Mouse (Mus musculus): ENCODE measurements at regions not wholly inside any gene's neighbourhood (a gene's known extent, or its start where the extent isn't known, plus 50 kb on each side); places are given as distances from the start of the nearest gene placed in this dataset.

DNA sequence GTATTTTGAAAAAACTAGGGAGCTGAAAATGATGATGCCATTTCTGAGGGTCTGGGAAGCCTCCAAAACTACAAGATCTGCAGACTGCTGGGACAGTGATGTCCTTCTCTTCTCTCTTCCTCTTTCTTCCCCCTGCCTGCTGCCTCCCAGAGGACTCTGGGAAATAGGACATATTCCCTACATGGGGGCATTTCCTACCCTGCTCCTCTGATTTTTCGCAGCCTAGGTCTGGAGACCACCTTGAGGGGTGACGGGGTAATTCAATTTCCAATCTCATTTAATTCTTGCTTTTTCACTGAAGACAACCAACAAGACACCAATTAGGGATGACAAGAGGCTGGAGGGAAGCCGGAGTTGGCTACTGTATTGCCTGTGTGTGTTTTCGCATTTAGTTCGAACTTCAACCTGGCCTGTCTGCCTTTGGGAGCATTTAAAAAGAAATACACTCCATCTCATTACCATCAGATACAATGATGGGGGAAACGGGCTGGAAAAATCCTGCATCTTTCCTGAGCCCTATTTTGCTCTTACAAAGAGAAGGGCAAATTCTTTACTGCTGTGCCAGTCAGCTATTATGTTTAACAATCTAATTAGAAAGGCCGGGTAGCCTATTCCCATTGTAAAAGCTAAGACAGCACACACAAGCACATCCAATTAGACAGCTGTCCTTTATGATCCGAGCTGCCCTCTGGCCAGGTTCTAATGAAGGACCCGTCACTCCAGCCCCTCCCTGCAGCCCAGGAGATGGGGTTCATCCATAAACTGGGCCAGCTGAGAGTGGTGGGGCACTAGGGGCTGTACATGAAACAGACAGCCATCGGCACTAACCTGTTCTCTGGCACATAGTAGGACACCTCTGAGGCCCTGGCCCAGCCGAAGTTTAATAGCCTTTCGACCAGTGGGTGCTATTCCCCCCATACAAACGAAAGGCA is 505.0 kb downstream of the 1700129C05Rik start:
- Histone ChIP-seq H3K9ac (ENCODE audit: low read depth, low read length) (no peak overlapping the region), H3K4me2 (ENCODE audit: low read length) (no peak overlapping the region), H3K4me3 (replicated peaks; ENCODE audit: low read depth, low read length) (no peak overlapping the region), H3K9me3 (replicated peaks; ENCODE audit: low read length) (no peaks in the 10 kb centered on the region), H3K4me1 (replicated peaks; ENCODE audit: insufficient read depth, low read length) (no peaks in the 10 kb centered on the region), H3K27ac (no peak overlapping the region), H3K36me3 (ENCODE audit: insufficient read depth, low read length) (no peaks in the 10 kb centered on the region), H3K27me3 (ENCODE audit: insufficient read depth, low read length) (no peaks in the 10 kb centered on the region)
- DNase-seq (ENCODE audit: low spot score): no peak
- ATAC-seq (replicated peaks; ENCODE audit: low FRiP score, low read depth): no peak
- 57% methylated on average over 13 of the region's 13 CpGs for WGBS
- no peak for TF ChIP-seq CTCF (IDR thresholded peaks at IDR 0.05; ENCODE audit: low read depth)

DNA sequence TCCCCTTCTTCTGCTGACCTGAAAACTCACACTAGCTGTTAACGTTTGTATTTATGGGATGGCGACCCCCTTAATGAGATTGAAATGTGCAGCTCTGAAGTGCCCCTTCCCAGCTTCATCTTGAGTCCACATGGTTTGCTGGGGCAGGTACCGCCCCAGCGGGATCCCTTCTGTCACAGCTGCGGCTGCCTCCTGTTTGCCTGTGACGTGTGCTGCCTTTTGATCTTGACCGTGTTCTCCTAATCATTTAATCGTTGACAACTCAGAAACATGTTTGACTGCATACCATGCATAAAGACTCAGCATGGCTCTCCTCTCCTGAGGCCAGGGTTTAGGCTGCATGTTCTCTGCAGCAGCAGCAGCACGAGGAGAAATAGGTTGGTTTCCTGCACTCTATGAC is 511.5 kb downstream of the 1700129C05Rik start:
- ATAC-seq (replicated peaks; ENCODE audit: low FRiP score, low read depth) (no peak), DNase-seq (ENCODE audit: low spot score) (peak; percentile 22)
- 33% methylated on average over 9 of the region's 9 CpGs for WGBS
- Histone ChIP-seq H3K9ac (ENCODE audit: low read depth, low read length) (no peak overlapping the region), H3K27ac (no peak overlapping the region), H3K36me3 (ENCODE audit: insufficient read depth, low read length) (no peaks in the 10 kb centered on the region), H3K4me3 (replicated peaks; ENCODE audit: low read depth, low read length) (no peak overlapping the region), H3K4me2 (ENCODE audit: low read length) (no peak overlapping the region), H3K27me3 (ENCODE audit: insufficient read depth, low read length) (no peaks in the 10 kb centered on the region), H3K9me3 (replicated peaks; ENCODE audit: low read length) (no peaks in the 10 kb centered on the region), H3K4me1 (replicated peaks; ENCODE audit: insufficient read depth, low read length) (no peaks in the 10 kb centered on the region)
- TF ChIP-seq CTCF (IDR thresholded peaks at IDR 0.05; ENCODE audit: low read depth): no peak

DNA sequence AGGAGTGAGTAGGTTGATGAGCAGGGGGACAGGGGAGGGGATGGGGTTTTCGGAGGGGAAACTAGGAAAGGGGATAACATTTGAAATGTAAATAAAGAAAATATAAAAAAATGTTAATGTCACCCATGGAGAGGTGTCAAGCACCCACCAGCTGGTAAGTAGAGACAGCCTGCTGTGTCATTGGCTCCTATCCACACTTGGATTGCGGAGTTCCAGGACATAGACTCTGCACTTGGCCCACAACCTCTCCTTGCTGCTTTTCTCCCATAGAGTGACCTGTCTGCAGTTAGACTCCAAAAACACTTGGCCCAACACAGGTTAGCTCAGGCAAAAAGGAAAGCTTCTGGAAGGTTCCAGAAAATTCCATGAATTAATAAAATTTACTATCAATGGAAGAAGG is 514.4 kb downstream of the 1700129C05Rik start:
- H3K4me2 ChIP-seq (ENCODE audit: low read length): no peak overlapping the region
- H3K9ac ChIP-seq (ENCODE audit: low read depth, low read length): no peak overlapping the region
- H3K36me3 ChIP-seq (ENCODE audit: insufficient read depth, low read length): no peaks in the 10 kb centered on the region
- DNase-seq (ENCODE audit: low spot score): no peak
- no peak for TF ChIP-seq CTCF (IDR thresholded peaks at IDR 0.05; ENCODE audit: low read depth)
- no peaks in the 10 kb centered on the region for H3K27me3 ChIP-seq (ENCODE audit: insufficient read depth, low read length)
- 95% methylated on average over 2 of the region's 2 CpGs for WGBS
- no peak for ATAC-seq (replicated peaks; ENCODE audit: low FRiP score, low read depth)
- H3K4me1 ChIP-seq (replicated peaks; ENCODE audit: insufficient read depth, low read length): no peaks in the 10 kb centered on the region
- H3K9me3 ChIP-seq (replicated peaks; ENCODE audit: low read length): no peaks in the 10 kb centered on the region
- H3K27ac ChIP-seq: no peak overlapping the region
- H3K4me3 ChIP-seq (replicated peaks; ENCODE audit: low read depth, low read length): no peak overlapping the region

DNA sequence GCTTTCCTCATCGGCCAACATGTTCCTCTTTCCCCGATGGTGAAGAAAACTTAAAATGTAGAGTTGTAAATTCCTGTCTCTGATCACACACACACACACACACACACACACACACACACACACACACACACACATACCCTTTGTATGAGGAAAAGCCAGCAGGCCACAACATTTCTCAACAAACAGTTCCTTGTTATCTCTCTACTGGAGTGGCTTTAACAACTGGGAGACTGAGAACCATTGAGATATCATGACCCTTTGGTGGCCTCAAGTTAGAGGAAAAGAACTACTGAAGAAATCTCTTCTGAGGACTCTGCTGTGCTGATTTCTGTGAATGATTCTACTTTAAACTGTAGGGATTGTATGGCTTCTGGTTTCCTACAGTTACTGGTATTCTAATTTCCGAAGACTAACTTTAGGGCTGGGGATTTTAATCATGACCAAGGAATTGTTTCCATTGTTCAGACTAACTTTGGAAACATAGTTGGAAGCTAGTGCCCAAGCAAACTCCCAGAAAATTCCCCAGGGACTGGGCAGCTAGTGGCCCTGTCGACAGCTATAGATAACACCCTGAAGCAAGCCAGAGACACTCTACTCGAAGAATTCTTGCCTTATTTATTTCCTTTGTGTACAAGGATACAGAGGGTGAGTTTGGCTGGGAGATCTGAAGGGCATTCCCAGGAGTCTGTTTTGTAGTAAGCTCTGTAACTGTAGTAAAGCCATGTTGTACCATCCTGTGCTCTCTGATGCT is 516.0 kb downstream of the 1700129C05Rik start:
- TF ChIP-seq CTCF (IDR thresholded peaks at IDR 0.05; ENCODE audit: low read depth): no peak
- Histone ChIP-seq H3K27me3 (ENCODE audit: insufficient read depth, low read length) (no peaks in the 10 kb centered on the region), H3K36me3 (ENCODE audit: insufficient read depth, low read length) (no peaks in the 10 kb centered on the region), H3K4me1 (replicated peaks; ENCODE audit: insufficient read depth, low read length) (no peaks in the 10 kb centered on the region), H3K4me2 (ENCODE audit: low read length) (no peak overlapping the region), H3K9ac (ENCODE audit: low read depth, low read length) (no peak overlapping the region), H3K4me3 (replicated peaks; ENCODE audit: low read depth, low read length) (no peak overlapping the region), H3K27ac (no peak overlapping the region), H3K9me3 (replicated peaks; ENCODE audit: low read length) (no peaks in the 10 kb centered on the region)
- ATAC-seq (replicated peaks; ENCODE audit: low FRiP score, low read depth): no peak
- 67% methylated on average over 5 of the region's 5 CpGs for WGBS
- DNase-seq (ENCODE audit: low spot score): no peak

DNA sequence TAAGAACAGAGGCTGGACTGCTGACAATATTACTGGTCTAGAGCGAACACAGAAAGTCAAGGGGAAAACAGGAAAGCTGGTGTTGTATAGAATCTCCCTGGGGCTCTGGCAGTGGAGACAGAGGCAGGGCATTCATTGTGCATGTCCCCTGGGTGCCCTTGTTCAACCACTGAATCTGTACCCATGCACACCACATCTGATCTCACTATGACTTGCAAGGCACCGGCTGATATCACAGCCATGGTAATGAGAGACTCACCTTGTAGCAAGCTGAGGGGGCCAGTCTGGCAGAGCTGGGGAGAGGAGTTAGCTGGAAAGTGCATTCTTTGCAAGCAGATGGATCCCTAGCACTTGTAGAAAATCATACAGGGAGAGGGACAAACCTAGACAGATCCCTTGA is 522.5 kb downstream of the 1700129C05Rik start:
- Histone ChIP-seq H3K36me3 (ENCODE audit: insufficient read depth, low read length) (no peaks in the 10 kb centered on the region), H3K9me3 (replicated peaks; ENCODE audit: low read length) (no peaks in the 10 kb centered on the region), H3K4me1 (replicated peaks; ENCODE audit: insufficient read depth, low read length) (no peaks in the 10 kb centered on the region), H3K27me3 (ENCODE audit: insufficient read depth, low read length) (no peaks in the 10 kb centered on the region), H3K4me3 (replicated peaks; ENCODE audit: low read depth, low read length) (no peak overlapping the region), H3K4me2 (ENCODE audit: low read length) (no peak overlapping the region), H3K9ac (ENCODE audit: low read depth, low read length) (no peak overlapping the region), H3K27ac (no peak overlapping the region)
- no peak for ATAC-seq (replicated peaks; ENCODE audit: low FRiP score, low read depth)
- WGBS: 86% methylated on average over 2 of the region's 2 CpGs
- TF ChIP-seq CTCF (IDR thresholded peaks at IDR 0.05; ENCODE audit: low read depth): no peak
- DNase-seq (ENCODE audit: low spot score): no peak

DNA sequence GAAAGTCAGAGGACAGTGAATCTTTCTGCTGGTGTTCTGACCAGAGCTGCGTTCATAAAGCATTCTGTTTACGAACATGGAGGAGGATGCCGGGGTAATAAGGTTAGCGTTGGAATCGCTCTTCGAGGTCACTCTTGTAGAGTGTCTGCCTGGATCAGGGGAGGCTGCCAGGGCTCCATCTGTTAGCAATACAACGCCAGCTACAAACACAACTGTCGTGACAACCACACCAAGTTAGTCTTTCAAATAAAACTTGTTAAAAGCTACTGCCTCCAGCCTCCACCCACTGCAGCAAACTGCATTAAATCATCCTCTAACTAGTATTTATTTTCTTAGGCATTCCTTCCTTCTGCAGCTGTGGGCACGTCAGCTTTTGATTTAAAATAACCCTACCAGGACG is 525.0 kb downstream of the 1700129C05Rik start:
- DNase-seq (ENCODE audit: low spot score): peak; percentile 70

More for the DNA sequence above, 525.0 kb downstream of the 1700129C05Rik start:
- H3K4me2 ChIP-seq (ENCODE audit: low read length): peak overlapping the region; percentile 28; the same call in 1 of the 2 replicates
- H3K9me3 ChIP-seq (replicated peaks; ENCODE audit: low read length): no peaks in the 10 kb centered on the region
- H3K27ac ChIP-seq: no peak overlapping the region
- WGBS: 21% methylated on average over 10 of the region's 10 CpGs
- TF ChIP-seq CTCF (IDR thresholded peaks at IDR 0.05; ENCODE audit: low read depth): no peak
- H3K4me3 ChIP-seq (replicated peaks; ENCODE audit: low read depth, low read length): no peak overlapping the region
- no peaks in the 10 kb centered on the region for H3K27me3 ChIP-seq (ENCODE audit: insufficient read depth, low read length)
- ATAC-seq (replicated peaks; ENCODE audit: low FRiP score, low read depth): no peak
- no peaks in the 10 kb centered on the region for H3K4me1 ChIP-seq (replicated peaks; ENCODE audit: insufficient read depth, low read length)
- H3K9ac ChIP-seq (ENCODE audit: low read depth, low read length): no peak overlapping the region
- H3K36me3 ChIP-seq (ENCODE audit: insufficient read depth, low read length): no peaks in the 10 kb centered on the region

All from kidney, postnatal 0 days (tissue).